Mouse (Mus musculus): ENCODE measurements around the gene Akr1b10.

DNA sequence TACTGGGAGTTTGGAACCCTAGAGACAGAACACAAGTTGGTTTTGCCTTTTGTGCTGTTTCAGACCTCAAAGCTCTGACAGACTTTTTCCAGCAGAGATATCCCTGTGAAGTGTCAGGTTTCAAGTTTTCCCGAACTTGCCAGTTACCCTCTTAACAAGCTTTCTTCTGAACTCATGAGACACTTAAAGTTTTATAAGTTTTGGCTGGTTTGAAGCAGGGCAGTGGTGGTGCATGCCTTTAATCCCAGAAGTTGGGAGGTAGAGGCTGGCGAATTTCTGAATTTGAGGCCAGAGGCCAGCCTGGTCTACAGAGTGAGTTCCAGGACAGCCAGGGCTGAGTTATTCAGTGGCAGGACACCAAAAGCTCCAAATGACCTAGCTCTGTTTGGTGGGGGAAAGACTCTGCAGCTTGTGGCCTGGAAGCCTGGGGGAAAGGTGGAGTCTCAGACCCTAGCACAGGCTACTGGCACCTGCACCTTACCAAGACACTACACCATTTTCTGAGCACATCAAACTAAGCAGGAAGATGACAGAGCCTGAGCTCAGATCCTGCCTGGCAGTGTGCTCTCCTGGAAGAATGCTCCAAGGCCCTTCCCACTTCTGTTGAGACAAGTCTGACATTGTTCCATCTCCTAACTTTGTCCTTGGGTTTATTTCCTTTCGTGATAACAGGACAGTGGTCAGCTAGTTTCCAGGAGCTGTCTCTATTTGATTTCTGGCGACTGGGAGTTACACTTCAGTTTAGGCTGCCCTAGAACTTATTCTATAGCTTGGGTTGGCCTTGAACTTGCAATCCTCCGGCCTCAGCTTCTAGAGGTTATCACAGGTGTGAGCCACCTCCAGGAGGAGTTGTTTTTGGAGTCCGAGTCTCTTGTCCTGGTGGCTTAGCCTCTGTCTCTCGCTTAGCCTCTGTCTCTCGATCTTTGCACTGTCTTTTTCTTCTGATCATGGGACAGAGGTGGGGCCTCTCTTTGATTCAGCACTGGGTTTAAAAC, 29.4 kb upstream of the Akr1b10 start:
- TF ChIP-seq CTCF (IDR thresholded peaks at IDR 0.05; ENCODE audit: borderline replicate concordance, control insufficient read depth, extremely low read depth, insufficient read depth, low read length, poor library complexity) (no peak), POLR2A (IDR thresholded peaks at IDR 0.05; ENCODE audit: control insufficient read depth, extremely low read depth, insufficient read depth, low read length, poor library complexity) (no peak)
